Comparison of ENCODE assay signal across 1 mouse cellular context in genomic region chr17:46555673-46556583, GRCm38 (mm10).
TF ChIP-seq lines count a peak whose summit lies in the region.

Gene Srf, minus strand, starts transcription at chr17:46556175.

TF ChIP-seq in CH12.LX, 34 proteins besides CTCF, POLR2A, EP300 and RAD21 (continued from another document):
- TF ChIP-seq KAT2A (IDR thresholded peaks at IDR 0.05; ENCODE audit: insufficient replicate concordance, low read length) (0 out of 2 replicates have a peak, but pooled peaks have one; percentile 49), USF2 (conservative IDR thresholded peaks at IDR 0.05; ENCODE audit: low read depth, low read length) (no peak), USF1 (IDR thresholded peaks at IDR 0.05; ENCODE audit: low read depth, low read length) (no peak), IRF4 (IDR thresholded peaks at IDR 0.05; ENCODE audit: low read depth, low read length) (peak; percentile 26), GABPA (IDR thresholded peaks at IDR 0.05; ENCODE audit: insufficient replicate concordance, low read depth, low read length) (no peak), UBTF (IDR thresholded peaks at IDR 0.05; ENCODE audit: low read depth, low read length) (no peak), MYC (IDR thresholded peaks at IDR 0.05; ENCODE audit: low read depth, low read length) (no peak), MAZ (IDR thresholded peaks at IDR 0.05; ENCODE audit: low read depth, low read length) (peak; percentile 68), ZMIZ1 (IDR thresholded peaks at IDR 0.05; ENCODE audit: low read depth, low read length) (peak; percentile 84), TCF12 (IDR thresholded peaks at IDR 0.05; ENCODE audit: low read depth, low read length) (peak; percentile 79), CHD1 (IDR thresholded peaks at IDR 0.05; ENCODE audit: low read depth, low read length) (no peak), JUND (conservative IDR thresholded peaks at IDR 0.05; ENCODE audit: low read depth, low read length) (no peak)
